Mouse (Mus musculus) cerebellum, postnatal 10 days (tissue): ENCODE measurements at regions not wholly inside any gene's neighbourhood (a gene's known extent, or its start where the extent isn't known, plus 50 kb on each side); places are given as distances from the start of the nearest gene placed in this dataset.
"Not testable (repeated sequence)": the region's sequence is repeated elsewhere in the genome, so short reads cannot be mapped to it uniquely, and the experiment has no call there.

Experiments used
- DNase-seq, 2 experiments: peaks; one replicate each; pipeline ENCODE4 v3.0.0; 2021; ENCODE audit warnings: mixed read lengths in 2 of 2

DNA sequence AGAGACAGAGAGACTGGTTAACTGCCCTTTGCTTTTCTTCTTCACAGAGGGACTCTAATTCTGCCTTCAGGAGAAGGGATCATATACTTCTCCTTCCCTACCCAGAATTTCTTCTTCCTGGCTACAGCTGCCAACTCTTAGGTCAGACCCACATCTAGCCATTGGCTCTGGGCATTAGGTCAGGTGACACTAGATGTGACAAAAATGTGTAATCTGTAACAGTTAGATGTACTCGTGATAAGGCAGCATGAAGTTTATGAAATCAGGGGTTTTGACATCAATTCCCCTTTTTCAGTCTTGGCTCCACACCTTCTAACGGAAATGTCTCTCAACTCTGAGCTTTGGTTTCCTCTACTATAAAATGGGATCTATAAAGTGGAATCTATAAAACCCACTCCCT is 428.4 kb downstream of the Bmper start:
- no peak for DNase-seq

DNA sequence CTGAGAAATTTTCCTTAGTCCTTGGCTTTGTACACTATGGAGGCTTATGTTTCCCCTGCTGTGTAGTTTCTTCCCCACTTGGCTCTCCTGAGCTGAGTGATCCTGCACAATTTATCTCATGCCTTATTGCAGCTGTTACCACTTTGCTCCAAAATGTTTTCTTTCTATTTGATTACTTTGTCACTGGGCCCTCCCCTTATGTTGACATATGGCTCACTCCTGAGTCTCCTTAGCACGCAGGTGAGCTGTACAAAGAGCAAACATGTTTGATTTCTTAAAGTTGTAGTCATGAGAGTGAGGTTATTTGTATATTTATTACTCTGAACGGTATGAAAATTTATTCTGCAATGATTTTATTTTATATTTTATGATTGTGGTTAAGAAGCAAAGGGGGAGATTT is 430.2 kb downstream of the Bmper start:
- DNase-seq, result peak in 1 of 2 experiments; percentile 14

DNA sequence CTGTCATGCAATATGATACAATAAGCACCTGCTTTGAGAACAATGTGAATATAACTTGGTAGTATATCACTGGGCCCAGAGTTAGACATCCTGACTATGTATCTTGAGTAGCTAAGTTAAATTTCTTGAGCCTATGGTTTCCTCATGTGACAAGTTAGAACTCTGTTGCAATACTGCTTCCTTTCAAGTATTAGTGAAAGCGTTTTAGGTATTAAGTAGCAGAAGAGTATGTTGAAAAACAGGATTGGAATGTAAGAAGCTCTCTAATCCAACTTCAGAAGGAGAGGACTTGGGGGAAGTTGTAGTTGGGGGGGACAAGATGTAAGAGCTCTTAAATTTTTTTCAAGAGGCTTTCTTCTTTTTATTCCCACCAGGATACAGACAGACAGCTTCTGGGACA is 431.9 kb downstream of the Bmper start:
- DNase-seq, result no peak

DNA sequence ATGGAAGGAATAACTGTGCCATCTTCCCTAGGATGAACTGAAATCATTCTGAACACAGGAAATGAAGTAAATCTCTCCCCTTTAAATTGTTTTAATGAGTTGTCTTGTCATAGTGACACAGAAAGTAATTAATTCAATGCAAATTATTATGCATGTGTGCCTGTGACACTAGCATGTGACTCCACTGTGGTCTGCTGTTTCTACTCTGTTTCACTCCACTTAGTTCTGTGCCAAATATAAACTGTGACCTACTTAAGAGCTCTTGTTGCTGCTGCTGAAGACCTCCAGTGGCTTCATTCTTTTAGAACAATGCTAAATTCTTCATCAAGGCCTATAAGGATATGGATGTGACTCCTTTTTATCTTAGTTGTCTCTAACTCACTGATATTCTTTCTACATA is 431.8 kb upstream of the Npsr1 start:
- DNase-seq, result no peak

DNA sequence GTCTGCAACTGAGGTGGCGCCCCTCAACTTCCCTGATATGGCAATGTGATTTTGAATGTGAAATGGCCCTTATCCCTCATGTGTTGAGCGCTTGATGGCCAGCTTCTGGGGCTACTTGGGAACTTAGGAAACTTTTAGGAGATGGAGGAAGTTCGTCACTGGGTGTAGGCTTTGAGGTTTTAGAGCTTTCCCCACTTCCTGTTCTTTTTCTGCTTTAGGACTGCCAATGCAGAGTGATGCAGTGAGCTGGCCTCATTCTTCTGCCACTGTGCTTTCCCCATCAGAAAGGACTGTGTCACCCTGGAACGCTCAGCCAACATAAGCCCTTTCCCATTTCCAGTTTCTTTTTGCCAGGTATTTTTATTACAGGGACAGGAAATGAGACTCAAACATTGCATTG is 428.6 kb upstream of the Npsr1 start:
- no peak for DNase-seq

DNA sequence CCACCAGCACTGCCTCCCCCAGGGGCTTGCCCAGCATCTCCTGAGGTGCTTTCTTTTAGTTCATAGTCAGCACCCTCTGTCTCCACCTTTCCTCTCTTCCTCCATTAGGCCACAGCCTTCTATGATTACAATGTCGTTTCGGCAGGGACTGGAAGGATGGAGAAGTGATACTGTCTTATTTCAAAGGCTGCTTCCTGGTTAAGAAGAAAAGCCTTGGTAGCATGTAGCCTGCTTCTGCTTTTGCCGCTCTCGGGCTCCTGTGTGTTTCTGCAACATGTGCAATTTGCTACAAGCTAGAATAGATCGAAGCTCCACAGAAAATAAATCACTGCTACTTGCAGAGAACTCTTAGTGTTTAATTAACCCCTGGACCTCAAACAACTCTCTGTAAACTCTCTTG is 427.2 kb upstream of the Npsr1 start:
- no peak for DNase-seq

DNA sequence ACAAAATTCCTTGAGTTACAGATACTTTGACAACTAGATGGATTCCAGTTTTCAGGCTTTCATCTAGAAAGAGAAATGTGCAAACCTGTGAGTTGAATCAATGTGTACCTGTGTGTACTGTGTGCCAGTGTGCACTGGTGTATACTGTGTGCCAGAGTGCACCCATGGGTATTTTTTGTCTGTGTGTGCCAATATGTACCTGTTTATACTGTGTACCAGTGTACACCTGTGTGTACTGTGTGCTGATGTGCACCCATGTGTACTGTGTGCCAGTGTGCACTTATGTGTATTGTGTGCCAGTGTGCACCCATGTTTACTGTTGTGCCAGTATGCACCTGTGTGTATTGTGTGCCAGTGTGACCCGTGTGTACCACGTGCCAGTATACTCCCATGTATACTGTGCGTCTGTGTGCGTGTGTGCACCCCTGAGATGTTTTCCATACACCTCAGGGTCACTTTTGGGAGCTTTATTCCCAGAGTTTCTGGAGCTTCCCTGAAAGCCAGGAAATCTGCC is 424.4 kb upstream of the Npsr1 start:
- DNase-seq, result no peak

DNA sequence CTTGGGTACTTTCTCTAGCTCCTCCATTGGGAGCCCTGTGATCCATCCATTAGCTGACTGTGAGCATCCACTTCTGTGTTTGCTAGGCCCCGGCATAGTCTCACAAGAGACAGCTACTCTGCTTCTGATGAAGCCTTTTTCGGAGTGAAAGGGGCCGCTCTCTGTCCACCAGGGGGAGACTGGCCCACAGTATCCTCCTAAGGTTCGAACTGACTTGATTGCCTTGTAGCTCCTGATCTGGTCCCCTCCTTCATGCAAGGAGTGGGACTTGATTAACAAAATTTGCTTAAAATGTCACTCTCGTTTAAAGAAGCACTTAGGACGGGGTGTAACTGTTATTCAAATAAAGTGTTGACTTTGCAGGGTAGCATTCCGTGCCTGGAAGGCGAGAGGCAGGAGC is 423.0 kb upstream of the Npsr1 start:
- DNase-seq, result peak; percentile 69 to 72

DNA sequence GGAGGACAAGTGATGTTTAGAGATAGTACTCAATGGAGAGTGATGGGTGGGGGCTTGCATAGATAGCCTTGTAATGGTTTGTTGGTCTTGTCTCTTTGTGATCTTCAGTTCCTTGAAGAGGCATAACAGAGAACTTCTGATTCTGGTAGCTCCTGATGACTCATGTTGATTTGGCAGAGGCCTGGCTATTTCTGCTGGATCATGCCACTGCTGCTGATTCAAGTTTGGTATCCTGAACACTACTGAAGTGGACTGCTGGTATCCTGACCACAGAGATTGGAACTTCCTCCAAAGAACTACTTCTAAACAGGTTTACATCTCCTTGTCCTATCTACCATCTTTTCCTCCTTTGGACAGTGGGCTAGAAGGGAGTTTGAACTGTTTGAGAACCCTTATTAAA is 408.3 kb upstream of the Npsr1 start:
- DNase-seq, result no peak

DNA sequence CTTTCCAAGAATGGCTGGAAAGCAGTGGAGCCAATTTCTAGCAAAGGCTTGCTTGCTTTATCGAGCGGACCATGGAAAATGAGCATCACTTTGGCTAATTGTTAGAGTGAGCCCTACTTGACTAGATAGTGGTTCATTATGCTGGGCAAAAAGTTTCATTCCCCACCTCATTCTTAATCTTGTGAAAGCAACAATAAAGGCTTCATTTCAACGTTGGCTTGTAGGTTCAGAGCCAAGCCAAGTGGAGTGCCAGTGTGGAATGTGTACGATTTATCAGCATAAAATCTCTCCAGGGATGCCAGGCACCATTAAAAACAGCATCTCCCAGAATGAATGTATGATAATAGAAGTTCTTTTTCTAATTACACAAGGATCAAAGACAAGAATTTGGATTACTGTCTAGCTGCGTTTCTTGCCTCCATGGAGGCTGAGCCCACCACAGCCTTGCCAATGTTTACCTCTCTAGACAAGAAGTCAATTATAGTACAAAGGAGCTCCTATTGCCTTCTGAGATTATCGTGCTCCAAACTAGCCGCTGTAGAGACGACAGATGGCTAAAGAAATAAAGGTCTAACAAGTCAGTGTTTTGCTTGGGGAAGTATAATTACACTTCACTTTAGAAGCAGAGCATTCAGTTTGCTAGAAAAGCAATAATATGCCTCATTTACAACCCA is 404.9 kb upstream of the Npsr1 start:
- no peak for DNase-seq

DNA sequence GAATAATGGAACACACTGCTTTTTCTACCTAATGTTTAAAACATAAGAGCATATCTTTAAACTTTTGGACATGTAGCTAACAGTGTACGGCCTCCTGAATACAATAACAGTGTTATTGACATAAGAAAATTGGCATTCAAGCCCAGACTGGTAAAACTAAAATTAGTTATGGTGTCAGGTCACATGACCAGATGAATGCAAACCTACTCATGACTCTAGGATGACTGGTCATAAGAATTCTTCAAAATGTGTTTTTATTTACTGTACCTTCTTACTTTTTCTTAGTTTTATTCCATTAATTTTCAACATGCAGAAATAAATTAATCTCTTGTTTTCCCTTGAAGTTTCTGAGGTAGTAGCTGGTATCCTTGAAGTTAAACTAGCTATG is 404.4 kb upstream of the Npsr1 start:
- DNase-seq, result no peak

DNA sequence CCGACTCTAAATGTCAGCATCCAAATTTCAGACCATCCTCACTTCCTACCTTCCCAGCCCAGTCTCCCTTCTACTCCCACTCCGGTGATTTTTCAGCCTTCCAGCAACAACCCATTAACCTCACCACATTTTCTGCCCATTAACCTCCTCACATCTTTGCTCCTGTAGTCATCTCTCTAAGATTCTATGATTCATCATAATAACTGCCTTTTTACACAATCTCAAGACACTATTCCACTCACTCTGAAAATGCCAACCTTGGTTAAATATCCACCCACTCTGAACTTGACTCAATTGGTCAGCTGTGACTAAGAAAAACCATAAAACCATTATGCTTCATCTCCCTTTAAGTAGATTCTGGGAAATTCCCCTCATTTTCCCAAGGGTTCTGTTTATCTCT is 403.3 kb upstream of the Npsr1 start:
- no peak for DNase-seq

DNA sequence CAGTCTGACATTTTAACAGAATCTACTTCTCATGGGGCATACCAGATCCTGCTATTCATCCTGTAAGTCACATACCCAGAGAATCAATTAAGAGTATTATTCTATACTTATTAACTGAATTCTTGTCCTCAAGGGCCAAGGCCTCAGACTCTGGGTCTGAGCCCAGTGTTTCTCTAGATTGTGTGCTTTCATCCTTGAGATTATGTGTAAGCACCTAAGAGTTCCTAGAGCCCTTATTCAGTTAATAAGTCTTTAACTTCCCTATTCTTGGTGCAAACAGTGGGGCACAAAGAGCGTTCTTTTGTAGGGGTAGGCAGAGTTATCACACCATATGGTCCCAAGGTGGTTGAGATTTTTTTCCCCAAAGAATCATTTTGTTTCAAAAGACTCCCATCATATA is 397.2 kb upstream of the Npsr1 start:
- DNase-seq, result no peak

DNA sequence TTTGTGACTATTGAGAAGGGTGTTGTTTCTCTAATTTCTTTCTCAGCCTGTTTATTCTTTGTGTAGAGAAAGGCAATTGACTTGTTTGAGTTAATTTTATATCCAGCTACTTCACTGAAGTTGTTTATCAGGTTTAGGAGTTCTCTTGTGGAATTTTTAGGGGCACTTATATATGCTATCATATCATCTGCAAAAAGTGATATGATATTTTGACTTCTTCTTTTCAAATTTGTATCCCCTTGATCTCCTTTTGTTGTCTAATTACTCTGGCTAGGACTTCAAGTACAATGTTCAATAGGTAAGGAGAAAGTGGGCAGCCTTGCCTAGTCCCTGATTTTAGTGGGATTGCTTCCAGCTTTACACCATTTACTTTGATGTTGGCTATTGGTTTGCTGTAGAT is 380.2 kb upstream of the Npsr1 start:
- not testable (repeated sequence) for DNase-seq

DNA sequence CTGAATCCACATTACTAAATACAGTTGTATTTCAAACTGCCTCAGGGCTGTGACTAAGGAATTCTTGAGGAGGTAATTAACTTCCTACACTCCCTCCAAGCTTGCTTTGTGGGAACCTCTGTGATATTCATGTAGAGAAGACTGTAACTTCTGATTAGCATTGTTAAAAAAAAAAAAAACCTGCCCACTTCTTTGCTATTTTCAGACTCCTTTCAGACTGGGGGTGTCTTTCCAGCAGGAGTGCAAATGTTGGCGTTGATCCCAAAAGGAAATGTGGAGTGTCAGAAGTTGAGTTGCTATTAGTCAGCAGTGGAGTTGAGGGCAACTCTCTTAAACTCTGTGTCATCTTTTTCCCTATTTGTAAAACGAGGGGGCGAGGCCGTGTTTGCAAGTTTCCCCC is 369.0 kb upstream of the Npsr1 start:
- DNase-seq, result no peak

DNA sequence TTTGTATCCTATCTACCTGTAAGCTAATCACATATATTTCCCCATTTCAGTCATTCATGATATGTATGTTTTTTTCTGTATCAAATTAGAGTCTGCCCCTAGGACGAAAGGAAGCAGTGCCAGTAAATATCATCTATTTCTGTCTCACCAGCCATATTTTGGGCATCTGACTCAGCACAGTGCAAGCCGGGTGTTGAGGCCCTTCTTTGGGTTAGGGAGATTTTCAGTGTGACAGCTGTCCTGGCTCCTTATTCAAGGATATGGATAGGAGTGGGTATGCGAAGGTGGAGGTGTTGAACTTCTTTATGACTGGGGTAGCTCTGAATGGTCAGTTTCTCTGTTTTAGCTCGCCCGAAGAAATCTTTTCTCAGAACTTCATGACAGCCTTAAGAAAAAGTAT is 345.3 kb upstream of the Npsr1 start:
- DNase-seq, result no peak

DNA sequence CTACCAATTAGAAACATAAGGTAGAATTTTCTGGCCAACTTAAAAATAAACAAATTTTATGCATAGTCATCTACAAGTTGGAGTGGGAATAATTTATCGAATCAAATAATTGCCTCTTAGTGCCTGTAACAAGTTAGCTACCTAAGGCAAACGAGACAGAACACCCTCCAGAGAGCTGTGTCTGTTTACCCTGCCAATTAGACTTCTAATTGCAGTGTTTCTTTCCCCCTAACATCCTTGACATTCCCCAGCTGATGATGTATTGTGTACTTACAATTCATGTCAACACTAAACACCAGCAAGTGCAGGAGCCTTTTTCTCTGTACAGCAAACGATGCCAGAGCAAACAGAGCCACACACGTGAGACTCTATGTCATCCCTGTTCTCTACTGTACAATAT is 311.1 kb upstream of the Npsr1 start:
- no peak for DNase-seq
